Mouse (Mus musculus): ENCODE data around the gene Fut2.

- TF ChIP-seq CTCF (IDR thresholded peaks at IDR 0.05; ENCODE audit: extremely low read depth, insufficient read depth, insufficient read length, insufficient replicate concordance): no peak
- no peak for TF ChIP-seq POLR2A (IDR thresholded peaks at IDR 0.05; ENCODE audit: low read depth, low read length)
Observed at GRCm38 (mm10) chr7:45702316-45702715, 36.1 kb upstream of the Fut2 start.

Data from spleen, adult 2 months (tissue).